29 mouse cellular contexts compared by ENCODE assay signal in genomic region chr12:69597446-69597845, GRCm38 (mm10). TPM values are rescaled to one million over a fixed set of nuclear protein-coding genes. Genes with fewer than 3 reads are reported as not detected.
DNase-seq lines count a peak whose midpoint lies in the region; ATAC-seq and TF ChIP-seq lines count a peak whose summit lies in the region.
"Had no signal": no experiment of that assay in that cellular context is flagged by ENCODE, and none has a peak within 500 bp of the region (broad histone marks: within the 10 kb centered on the region; RNA-seq: fewer than 3 reads in every experiment).

No protein-coding gene starts in this region.

- H3K4me2 ChIP-seq in myocyte (ENCODE audit: low read depth): no peak overlapping the region
- H3K4me2 ChIP-seq: embryonic facial prominence, embryonic 13.5 days; forebrain, embryonic 12.5 days; forebrain, embryonic 15.5 days; heart, embryonic 13.5 days; hindbrain, embryonic 14.5 days had no signal

- TF ChIP-seq CTCF in G1E (IDR thresholded peaks at IDR 0.05; ENCODE audit: low read depth, low read length): no peak

- no peaks in the 10 kb centered on the region for H3K9me3 ChIP-seq in G1E (replicated peaks)
- H3K9me3 ChIP-seq: embryonic facial prominence, embryonic 10.5 days; embryonic facial prominence, embryonic 13.5 days; forebrain, embryonic 12.5 days; forebrain, embryonic 15.5 days; heart, embryonic 13.5 days had no signal

- H3K27me3 ChIP-seq in G1E (ENCODE audit: insufficient read depth, low read length) (no peaks in the 10 kb centered on the region), myocyte (ENCODE audit: control insufficient read depth, insufficient read depth, insufficient read length) (no peaks in the 10 kb centered on the region)
- H3K27me3 ChIP-seq: CH12.LX; embryonic facial prominence, embryonic 13.5 days; forebrain, embryonic 12.5 days; forebrain, embryonic 15.5 days; heart, embryonic 13.5 days; Patski had no signal

- DNase-seq in 3T3-L1 (ENCODE audit: low read depth, low spot score) (peak; percentile 66), G1E (ENCODE audit: low spot score) (no peak)
- DNase-seq in brain, adult 2 months (ENCODE audit: low read depth, low spot score): peak; percentile 12
- no peak for DNase-seq in B cell, adult 2 months
- no peak for DNase-seq in cerebellum, postnatal 14 days
- no peak for DNase-seq in right cerebral cortex, adult 2 months (ENCODE audit: low spot score in 2 of 2)
- DNase-seq: adrenal gland, postnatal 10 days; adrenal gland, postnatal 36 days; cerebellum, adult 11 months; cerebellum, adult 2 months; cerebellum, adult 9-11 months; cerebellum, postnatal 36 days; embryo, embryonic 11 days; heart, adult 18-20 months; heart, postnatal 14 days; heart, postnatal 4 days had no signal

- no peak for TF ChIP-seq POLR2A in myocyte (IDR thresholded peaks at IDR 0.05; ENCODE audit: insufficient read length, low read depth)

- peaks cover 51% of the 10 kb centered on the region for H3K36me3 ChIP-seq in G1E (replicated peaks)
- peaks cover 12% of the 10 kb centered on the region for H3K36me3 ChIP-seq in myocyte (ENCODE audit: control insufficient read depth, insufficient read depth)

- H3K79me2 ChIP-seq in myocyte (ENCODE audit: control insufficient read depth, insufficient read depth): no peaks in the 10 kb centered on the region

- no peak overlapping the region for H3ac ChIP-seq in myocyte (ENCODE audit: control insufficient read depth, insufficient read length)

- no peaks in the 10 kb centered on the region for H3K4me1 ChIP-seq in G1E (ENCODE audit: insufficient read depth, low read depth, low read length)
- H3K4me1 ChIP-seq: embryonic facial prominence, embryonic 10.5 days; embryonic facial prominence, embryonic 13.5 days; forebrain, embryonic 12.5 days; forebrain, embryonic 15.5 days; heart, embryonic 13.5 days had no signal

- H3K4me3 ChIP-seq in G1E (ENCODE audit: low read depth, low read length) (no peak overlapping the region), myocyte (no peak overlapping the region)
- H3K4me3 ChIP-seq: embryonic facial prominence, embryonic 10.5 days; embryonic facial prominence, embryonic 13.5 days; erythroblast, embryonic 14.5 days; forebrain, embryonic 12.5 days; forebrain, embryonic 15.5 days; heart, embryonic 13.5 days had no signal

- ATAC-seq in G1E (ENCODE audit: extremely low read depth, insufficient number of reproducible peaks, low FRiP score, poor library complexity, severe bottlenecking): 0 out of 2 replicates have a peak, but pooled peaks have one; percentile 15
- ATAC-seq: forebrain, embryonic 15.5 days; hindbrain, postnatal 0 days; inflammation-experienced regulatory T-cells, adult 6 months; intestine, embryonic 16.5 days; Patski had no signal

TF ChIP-seq in myocyte, 11 proteins besides CTCF, POLR2A, EP300 and RAD21:
- TF ChIP-seq REST (IDR thresholded peaks at IDR 0.05; ENCODE audit: insufficient read depth, insufficient read length): no peak
- 0 out of 2 replicates have a peak, but pooled peaks have one; percentile 48 for TF ChIP-seq CEBPB (IDR thresholded peaks at IDR 0.05; ENCODE audit: insufficient read depth, poor library complexity, severe bottlenecking)

RNA-seq across cellular contexts. Expression of gene Vcpkmt, which starts 14.6 kb away (rescaled TPM):
- total RNA-seq in G1E (2014; fragmentation: Nextera tagmentation): 49.4 and 51.7 TPM in 2 replicates
- 34.8 and 35.8 TPM in 2 replicates for total RNA-seq in G1E (2017)
- polyA plus RNA-seq in G1E (2012): 24.3 and 25.7 TPM in 2 replicates
- 14.6 TPM for polyA plus RNA-seq in myocyte (2012; fragmentation: generic; extraction: Trizol)

Comparison
In these comparisons a context has a peak if more than half of its experiments do, and no peak if none do; other contexts are left out.
1. DNase-seq: peak in 3T3-L1 (single experiment) and brain, adult 2 months (single experiment); none in G1E (single experiment), B cell, adult 2 months (0 of 2), cerebellum, postnatal 14 days (0 of 2) and right cerebral cortex, adult 2 months (0 of 2).